In genomic region chrX:169325929-169326595, GRCm38 (mm10) we compare ENCODE assay signal across 13 mouse cellular contexts.
"Had no signal": no experiment of that assay in that cellular context is flagged by ENCODE, and none has a peak within 500 bp of the region (broad histone marks: within the 10 kb centered on the region; RNA-seq: fewer than 3 reads in every experiment).

No protein-coding gene starts in this region.

- ATAC-seq: intestine, embryonic 15.5 days had no signal

- H3K9ac ChIP-seq: intestine, embryonic 15.5 days; kidney, embryonic 15.5 days; limb, embryonic 13.5 days; liver, embryonic 14.5 days; midbrain, embryonic 12.5 days had no signal

- DNase-seq: kidney, adult 2 months; kidney, postnatal 25 days; layer of hippocampus, postnatal 36 days; left cerebral cortex, postnatal 4 days; lung, adult 18-20 months; right cerebral cortex, adult 18-20 months; thymus, adult 18-20 months; thymus, postnatal 25 days had no signal

- H3K36me3 ChIP-seq: intestine, embryonic 15.5 days; kidney, embryonic 15.5 days; limb, embryonic 13.5 days; midbrain, embryonic 12.5 days had no signal

- H3K27ac ChIP-seq: intestine, embryonic 15.5 days; kidney, embryonic 15.5 days; limb, embryonic 13.5 days; liver, embryonic 14.5 days; midbrain, embryonic 12.5 days had no signal

- H3K4me2 ChIP-seq: intestine, embryonic 15.5 days; kidney, embryonic 15.5 days; limb, embryonic 13.5 days; midbrain, embryonic 12.5 days had no signal

- H3K9me3 ChIP-seq: intestine, embryonic 15.5 days; kidney, embryonic 15.5 days; limb, embryonic 13.5 days; midbrain, embryonic 12.5 days had no signal

- H3K4me3 ChIP-seq: intestine, embryonic 15.5 days; kidney, embryonic 15.5 days; limb, embryonic 13.5 days; midbrain, embryonic 12.5 days had no signal

- H3K27me3 ChIP-seq: intestine, embryonic 15.5 days had no signal

- H3K4me1 ChIP-seq: intestine, embryonic 15.5 days; kidney, embryonic 15.5 days; limb, embryonic 13.5 days; midbrain, embryonic 12.5 days had no signal
